Mouse (Mus musculus) brain, embryonic 14.5 days (tissue): ENCODE measurements around the gene Ephb2.

ENCODE experiments used
- CTCF ChIP-seq: fragments of 200-500 bp; IDR thresholded peaks from 2 replicates; pipeline ENCODE4 v1.5.1; 2012; ENCODE audit warnings: inconsistent platforms, mild to moderate bottlenecking, moderate library complexity, borderline replicate concordance; ENCODE audit not compliant: insufficient read depth, insufficient read length; ENCODE audit errors: extremely low read depth
- POLR2A ChIP-seq: fragments of 200-500 bp; IDR thresholded peaks from 2 replicates; pipeline ENCODE4 v1.6.1; 2012; ENCODE audit warnings: mild to moderate bottlenecking, inconsistent platforms, borderline replicate concordance; ENCODE audit not compliant: poor library complexity, insufficient read depth, insufficient read length, severe bottlenecking; ENCODE audit errors: extremely low read depth

DNA sequence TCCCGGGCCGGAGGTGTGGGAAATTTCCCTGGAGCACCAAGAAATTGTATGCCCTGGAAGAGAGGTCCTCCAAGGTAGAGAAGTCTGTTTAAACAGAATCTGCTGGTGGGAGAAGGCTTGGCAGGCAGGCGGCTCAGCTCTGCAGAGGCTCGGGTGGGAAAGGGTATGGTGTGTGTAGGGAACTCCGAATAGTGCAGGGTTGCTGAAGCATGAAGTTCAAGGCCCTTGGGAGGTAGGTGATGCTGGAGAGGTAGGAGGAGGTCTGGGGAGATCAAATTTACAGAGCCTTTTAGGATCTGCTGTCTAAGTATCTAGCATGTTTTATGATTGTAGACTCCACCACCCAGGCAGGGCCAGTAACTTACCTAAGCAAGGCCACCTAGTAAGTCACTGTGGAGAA, 130.7 kb downstream of the Ephb2 start:
- TF ChIP-seq POLR2A (no peak), CTCF (no peak)
